Comparison of ENCODE assay signal across 9 mouse cellular contexts in the genomic region with DNA sequence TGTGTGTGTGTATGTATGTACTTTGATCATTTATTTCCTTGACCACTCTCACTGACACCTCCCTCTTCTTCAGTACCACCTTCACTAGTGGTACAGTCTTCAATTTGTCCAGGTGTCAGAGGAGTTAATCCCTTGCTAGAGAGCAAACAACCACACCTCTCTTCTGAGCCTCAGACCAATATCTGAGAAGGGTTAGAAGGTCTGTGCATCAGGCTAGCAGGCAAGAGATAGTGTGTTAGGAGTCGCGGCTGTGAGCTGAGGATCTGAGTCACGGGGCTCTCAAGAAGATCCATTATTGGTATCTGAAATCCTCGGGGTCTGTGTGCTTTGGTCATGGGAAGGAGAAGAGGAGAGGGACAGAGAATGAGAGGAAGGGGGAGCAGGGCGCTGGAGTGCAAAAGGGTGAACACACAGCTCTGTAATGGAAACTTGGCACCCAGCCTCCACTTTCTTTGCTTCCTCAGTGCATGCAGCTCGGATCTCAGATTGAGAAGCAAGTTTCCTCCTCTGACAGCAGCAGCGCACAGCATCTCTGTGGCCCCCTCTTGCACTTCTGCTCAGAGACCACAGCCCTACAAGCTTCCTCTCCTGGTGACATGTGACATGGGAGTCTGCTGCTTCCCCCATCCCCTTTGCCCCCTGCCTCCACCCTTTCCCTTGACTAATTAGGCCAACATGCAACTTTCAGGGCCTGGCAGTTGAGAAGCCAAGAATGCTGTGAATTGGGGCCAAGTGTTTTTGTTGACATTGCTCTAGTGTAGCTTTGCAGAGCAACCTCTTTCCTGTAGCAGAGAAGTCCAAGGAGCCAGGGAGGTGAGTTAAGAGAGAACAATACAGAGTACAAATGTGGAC.
DNase-seq lines count a peak whose midpoint lies in the region; ATAC-seq and TF ChIP-seq lines count a peak whose summit lies in the region.
"Had no signal": no experiment of that assay in that cellular context is flagged by ENCODE, and none has a peak within 500 bp of the region (broad histone marks: within the 10 kb centered on the region; RNA-seq: fewer than 3 reads in every experiment).

No protein-coding gene starts in this region.

- H3K27ac ChIP-seq in forebrain, embryonic 16.5 days (ENCODE audit: low read length), result no peak overlapping the region
- peak overlapping the region; percentile 78 for H3K27ac ChIP-seq in heart, embryonic 16.5 days (ENCODE audit: low read length)
- H3K27ac ChIP-seq in liver, postnatal 0 days (ENCODE audit: low read depth), result peak overlapping the region; percentile 57
- H3K27ac ChIP-seq in stomach, embryonic 14.5 days (ENCODE audit: low read length), result no peak overlapping the region; the same call in 1 of the 2 replicates
- H3K27ac ChIP-seq: neural tube, embryonic 13.5 days had no signal

- H3K4me3 ChIP-seq in forebrain, embryonic 16.5 days (replicated peaks; ENCODE audit: low read length), result no peak overlapping the region
- H3K4me3 ChIP-seq in heart, embryonic 16.5 days (ENCODE audit: low read length), result peak overlapping the region; percentile 16; the same call in 1 of the 2 replicates
- no peak overlapping the region for H3K4me3 ChIP-seq in liver, postnatal 0 days (ENCODE audit: low read depth, low read length)
- no peak overlapping the region for H3K4me3 ChIP-seq in stomach, embryonic 14.5 days (ENCODE audit: low read depth, low read length)
- H3K4me3 ChIP-seq: neural tube, embryonic 13.5 days had no signal

- WGBS in forebrain, embryonic 16.5 days, result 75% methylated on average over 7 of the region's 7 CpGs
- 12% methylated on average over 7 of the region's 7 CpGs for WGBS in heart, embryonic 16.5 days
- 7% methylated on average over 7 of the region's 7 CpGs for WGBS in liver, postnatal 0 days (ENCODE audit: insufficient replicate concordance)
- 23% methylated on average over 7 of the region's 7 CpGs for WGBS in stomach, embryonic 14.5 days

- TF ChIP-seq EP300 in liver, postnatal 0 days (IDR thresholded peaks at IDR 0.05; ENCODE audit: low read depth), result no peak

- H3K27me3 ChIP-seq in forebrain, embryonic 16.5 days (replicated peaks; ENCODE audit: control insufficient read depth, insufficient read depth, low read length), result no peaks in the 10 kb centered on the region
- no peaks in the 10 kb centered on the region for H3K27me3 ChIP-seq in heart, embryonic 16.5 days (ENCODE audit: control insufficient read depth, insufficient read depth, low read length)
- H3K27me3 ChIP-seq in liver, postnatal 0 days (ENCODE audit: insufficient read depth, low read length), result no peaks in the 10 kb centered on the region
- H3K27me3 ChIP-seq in stomach, embryonic 14.5 days (ENCODE audit: control insufficient read depth, insufficient read depth, low read length), result no peaks in the 10 kb centered on the region
- H3K27me3 ChIP-seq: neural tube, embryonic 13.5 days had no signal

- ATAC-seq in forebrain, embryonic 16.5 days, result 0 out of 2 replicates have a peak, but pooled peaks have one; percentile 33
- peak; percentile 81 for ATAC-seq in heart, embryonic 16.5 days (replicated peaks; ENCODE audit: extremely low read depth, insufficient read depth, low FRiP score)
- peak; percentile 20; the same call in 1 of the 2 replicates for ATAC-seq in liver, postnatal 0 days
- peak; percentile 65; the same call in 1 of the 2 replicates for ATAC-seq in stomach, embryonic 14.5 days (ENCODE audit: insufficient number of reproducible peaks, insufficient read depth, low FRiP score, low read depth)

- no peaks in the 10 kb centered on the region for H3K9me3 ChIP-seq in forebrain, embryonic 16.5 days (ENCODE audit: control insufficient read depth, low read length)
- no peaks in the 10 kb centered on the region for H3K9me3 ChIP-seq in heart, embryonic 16.5 days (replicated peaks; ENCODE audit: control insufficient read depth, low read length)
- H3K9me3 ChIP-seq in liver, postnatal 0 days (ENCODE audit: low read length), result no peaks in the 10 kb centered on the region
- H3K9me3 ChIP-seq in stomach, embryonic 14.5 days (ENCODE audit: control insufficient read depth, low read depth, low read length), result no peaks in the 10 kb centered on the region
- H3K9me3 ChIP-seq: neural tube, embryonic 13.5 days had no signal

- DNase-seq in cerebellum, adult 18-20 months, result peak; percentile 10 to 22
- no peak for DNase-seq in cerebellum, postnatal 4 days (ENCODE audit: low spot score in 2 of 2)
- peak; percentile 41 for DNase-seq in CD4-positive helper T cell, adult 2 months (ENCODE audit: low read depth, low spot score)
- peak; percentile 69 to 72 for DNase-seq in kidney, postnatal 36 days
- DNase-seq in liver, postnatal 0 days, result peak; percentile 35

- H3K36me3 ChIP-seq in forebrain, embryonic 16.5 days (ENCODE audit: control insufficient read depth, insufficient read depth), result no peaks in the 10 kb centered on the region
- no peaks in the 10 kb centered on the region for H3K36me3 ChIP-seq in heart, embryonic 16.5 days (ENCODE audit: control insufficient read depth, insufficient read depth)
- no peaks in the 10 kb centered on the region for H3K36me3 ChIP-seq in liver, postnatal 0 days (replicated peaks; ENCODE audit: insufficient read depth, low read length)
- no peaks in the 10 kb centered on the region for H3K36me3 ChIP-seq in stomach, embryonic 14.5 days (ENCODE audit: control insufficient read depth, insufficient read depth, low read length)
- H3K36me3 ChIP-seq: neural tube, embryonic 13.5 days had no signal

- no peak for TF ChIP-seq CTCF in liver, postnatal 0 days (IDR thresholded peaks at IDR 0.05; ENCODE audit: low read depth)

- no peak overlapping the region for H3K9ac ChIP-seq in forebrain, embryonic 16.5 days (replicated peaks; ENCODE audit: low read depth, low read length)
- H3K9ac ChIP-seq in heart, embryonic 16.5 days (ENCODE audit: low read length), result peak overlapping the region; percentile 50
- H3K9ac ChIP-seq in liver, postnatal 0 days (replicated peaks), result no peak overlapping the region
- no peak overlapping the region for H3K9ac ChIP-seq in stomach, embryonic 14.5 days (replicated peaks; ENCODE audit: low read depth, low read length)
- H3K9ac ChIP-seq: neural tube, embryonic 13.5 days had no signal

- H3K4me1 ChIP-seq in forebrain, embryonic 16.5 days (replicated peaks; ENCODE audit: control insufficient read depth, insufficient read depth, low read length), result no peaks in the 10 kb centered on the region
- peaks cover 26% of the 10 kb centered on the region for H3K4me1 ChIP-seq in heart, embryonic 16.5 days (ENCODE audit: control insufficient read depth, insufficient read depth, low read length)
- peaks cover 19% of the 10 kb centered on the region for H3K4me1 ChIP-seq in liver, postnatal 0 days (ENCODE audit: insufficient read depth)
- peaks cover 13% of the 10 kb centered on the region for H3K4me1 ChIP-seq in stomach, embryonic 14.5 days (ENCODE audit: control insufficient read depth, insufficient read depth, low read length)

- H3K4me2 ChIP-seq in forebrain, embryonic 16.5 days (ENCODE audit: low read length), result no peak overlapping the region
- peak overlapping the region; percentile 59 for H3K4me2 ChIP-seq in heart, embryonic 16.5 days (ENCODE audit: low read depth, low read length)
- peak overlapping the region; percentile 53 for H3K4me2 ChIP-seq in liver, postnatal 0 days (ENCODE audit: low read depth, low read length)
- H3K4me2 ChIP-seq in stomach, embryonic 14.5 days (replicated peaks; ENCODE audit: low read depth, low read length), result no peak overlapping the region; the same call in 1 of the 2 replicates
- H3K4me2 ChIP-seq: neural tube, embryonic 13.5 days had no signal

Comparison
In these comparisons a context has a peak if more than half of its experiments do, and no peak if none do; other contexts are left out.
1. DNase-seq: peak in cerebellum, adult 18-20 months (2 of 2), CD4-positive helper T cell, adult 2 months (single experiment), kidney, postnatal 36 days (2 of 2) and liver, postnatal 0 days (single experiment); none in cerebellum, postnatal 4 days (0 of 2).
2. ATAC-seq: peak in every context shown above with its lines; median percentile 81 in heart, embryonic 16.5 days; 65 in stomach, embryonic 14.5 days; 33 in forebrain, embryonic 16.5 days; 20 in liver, postnatal 0 days.
3. H3K27ac ChIP-seq: peak in heart, embryonic 16.5 days (single experiment) and liver, postnatal 0 days (single experiment); none in forebrain, embryonic 16.5 days (single experiment) and stomach, embryonic 14.5 days (single experiment).
4. H3K4me2 ChIP-seq: peak in heart, embryonic 16.5 days (single experiment) and liver, postnatal 0 days (single experiment); none in forebrain, embryonic 16.5 days (single experiment) and stomach, embryonic 14.5 days (single experiment).